Mouse (Mus musculus): ENCODE measurements around the gene Gm45062. TPM values are rescaled to one million over a fixed set of nuclear protein-coding genes. Genes with fewer than 3 reads are reported as not detected.

The Gm45062 gene
- polyA plus RNA-seq, 1 experiment: not detected

GRCm38 (mm10) chr6:8583892-8584291 lies 324.6 kb downstream of the Gm45062 start:
- TF ChIP-seq FLI1 (IDR thresholded peaks at IDR 0.05; ENCODE audit: low read length) (no peak), GATA1 (IDR thresholded peaks at IDR 0.05; ENCODE audit: borderline replicate concordance, low read length) (no peak)
- Histone ChIP-seq H3K9me3 (no peaks in the 10 kb centered on the region), H3K4me3 (replicated peaks) (no peak overlapping the region), H3K4me1 (no peaks in the 10 kb centered on the region), H3K36me3 (replicated peaks; ENCODE audit: low read length) (no peaks in the 10 kb centered on the region), H3K27me3 (replicated peaks) (no peaks in the 10 kb centered on the region)

- no peaks in the 10 kb centered on the region for H3K9me3 ChIP-seq
- TF ChIP-seq GATA1 (IDR thresholded peaks at IDR 0.05; ENCODE audit: borderline replicate concordance, low read length) (no peak), FLI1 (IDR thresholded peaks at IDR 0.05; ENCODE audit: low read length) (no peak)
Observed at GRCm38 (mm10) chr6:8591665-8592064, 332.4 kb downstream of the Gm45062 start.

GRCm38 (mm10) chr6:8617369-8617768 lies 358.1 kb downstream of the Gm45062 start:
- Histone ChIP-seq H3K9me3 (peaks cover 6% of the 10 kb centered on the region; the same call in 1 of the 2 replicates), H3K36me3 (replicated peaks; ENCODE audit: low read length) (peaks cover 2% of the 10 kb centered on the region), H3K4me3 (replicated peaks) (no peak overlapping the region), H3K4me1 (peaks cover 26% of the 10 kb centered on the region), H3K27me3 (replicated peaks) (no peaks in the 10 kb centered on the region)
- no peak for TF ChIP-seq FLI1 (IDR thresholded peaks at IDR 0.05; ENCODE audit: low read length)
- no peak for TF ChIP-seq GATA1 (IDR thresholded peaks at IDR 0.05; ENCODE audit: borderline replicate concordance, low read length)

More at GRCm38 (mm10) chr6:8591665-8592064, 332.4 kb downstream of the Gm45062 start:
- Histone ChIP-seq H3K36me3 (replicated peaks; ENCODE audit: low read length) (no peaks in the 10 kb centered on the region), H3K27me3 (replicated peaks) (no peaks in the 10 kb centered on the region), H3K4me3 (replicated peaks) (no peak overlapping the region), H3K4me1 (no peaks in the 10 kb centered on the region)

GRCm38 (mm10) chr6:8619582-8620350 lies 360.5 kb downstream of the Gm45062 start:
- H3K9me3 ChIP-seq: peaks cover 6% of the 10 kb centered on the region; the same call in 1 of the 2 replicates
- H3K36me3 ChIP-seq (replicated peaks; ENCODE audit: low read length): peaks cover 2% of the 10 kb centered on the region
- H3K27me3 ChIP-seq (replicated peaks): no peaks in the 10 kb centered on the region
- peaks cover 26% of the 10 kb centered on the region for H3K4me1 ChIP-seq
- TF ChIP-seq FLI1 (IDR thresholded peaks at IDR 0.05; ENCODE audit: low read length) (no peak), GATA1 (IDR thresholded peaks at IDR 0.05; ENCODE audit: borderline replicate concordance, low read length) (no peak)
- H3K4me3 ChIP-seq (replicated peaks): no peak overlapping the region

GRCm38 (mm10) chr6:8623045-8623444 lies 363.8 kb downstream of the Gm45062 start:
- H3K4me3 ChIP-seq (replicated peaks): no peak overlapping the region
- no peak for TF ChIP-seq FLI1 (IDR thresholded peaks at IDR 0.05; ENCODE audit: low read length)

GRCm38 (mm10) chr6:8628226-8628625 lies 369.0 kb downstream of the Gm45062 start:
- Histone ChIP-seq H3K36me3 (replicated peaks; ENCODE audit: low read length) (peaks cover 31% of the 10 kb centered on the region), H3K4me3 (replicated peaks) (no peak overlapping the region), H3K4me1 (peaks cover 22% of the 10 kb centered on the region), H3K27me3 (replicated peaks) (no peaks in the 10 kb centered on the region), H3K9me3 (no peaks in the 10 kb centered on the region)
- TF ChIP-seq GATA1 (IDR thresholded peaks at IDR 0.05; ENCODE audit: borderline replicate concordance, low read length): no peak
- TF ChIP-seq FLI1 (IDR thresholded peaks at IDR 0.05; ENCODE audit: low read length): no peak

More at GRCm38 (mm10) chr6:8623045-8623444, 363.8 kb downstream of the Gm45062 start:
- peaks cover 2% of the 10 kb centered on the region for H3K36me3 ChIP-seq (replicated peaks; ENCODE audit: low read length)
- H3K27me3 ChIP-seq (replicated peaks): no peaks in the 10 kb centered on the region
- peaks cover 26% of the 10 kb centered on the region for H3K4me1 ChIP-seq
- H3K9me3 ChIP-seq: peaks cover 6% of the 10 kb centered on the region; the same call in 1 of the 2 replicates

- Histone ChIP-seq H3K27me3 (replicated peaks) (no peaks in the 10 kb centered on the region), H3K4me1 (peaks cover 22% of the 10 kb centered on the region), H3K4me3 (replicated peaks) (no peak overlapping the region), H3K36me3 (replicated peaks; ENCODE audit: low read length) (peaks cover 31% of the 10 kb centered on the region), H3K9me3 (no peaks in the 10 kb centered on the region)
- TF ChIP-seq FLI1 (IDR thresholded peaks at IDR 0.05; ENCODE audit: low read length) (no peak), GATA1 (IDR thresholded peaks at IDR 0.05; ENCODE audit: borderline replicate concordance, low read length) (no peak)
Observed at GRCm38 (mm10) chr6:8628715-8629267, 369.5 kb downstream of the Gm45062 start.

- H3K36me3 ChIP-seq (replicated peaks; ENCODE audit: low read length): peaks cover 35% of the 10 kb centered on the region
- no peaks in the 10 kb centered on the region for H3K9me3 ChIP-seq
- peaks cover 22% of the 10 kb centered on the region for H3K4me1 ChIP-seq
- no peak overlapping the region for H3K4me3 ChIP-seq (replicated peaks)
- TF ChIP-seq GATA1 (IDR thresholded peaks at IDR 0.05; ENCODE audit: borderline replicate concordance, low read length) (no peak), FLI1 (IDR thresholded peaks at IDR 0.05; ENCODE audit: low read length) (no peak)
- no peaks in the 10 kb centered on the region for H3K27me3 ChIP-seq (replicated peaks)
Observed at GRCm38 (mm10) chr6:8630531-8630930, 371.3 kb downstream of the Gm45062 start.

- no peak overlapping the region for H3K4me3 ChIP-seq (replicated peaks)
- TF ChIP-seq GATA1 (IDR thresholded peaks at IDR 0.05; ENCODE audit: borderline replicate concordance, low read length): no peak
- TF ChIP-seq FLI1 (IDR thresholded peaks at IDR 0.05; ENCODE audit: low read length): no peak
- H3K9me3 ChIP-seq: no peaks in the 10 kb centered on the region
- peaks cover 22% of the 10 kb centered on the region for H3K4me1 ChIP-seq
- no peaks in the 10 kb centered on the region for H3K27me3 ChIP-seq (replicated peaks)
- peaks cover 37% of the 10 kb centered on the region for H3K36me3 ChIP-seq (replicated peaks; ENCODE audit: low read length)
Observed at GRCm38 (mm10) chr6:8631362-8631761, 372.1 kb downstream of the Gm45062 start.

- TF ChIP-seq GATA1 (IDR thresholded peaks at IDR 0.05; ENCODE audit: borderline replicate concordance, low read length): no peak
- TF ChIP-seq FLI1 (IDR thresholded peaks at IDR 0.05; ENCODE audit: low read length): no peak
- peaks cover 22% of the 10 kb centered on the region for H3K4me1 ChIP-seq
- H3K36me3 ChIP-seq (replicated peaks; ENCODE audit: low read length): peaks cover 42% of the 10 kb centered on the region
Observed at GRCm38 (mm10) chr6:8631986-8632632, 372.9 kb downstream of the Gm45062 start.

More at GRCm38 (mm10) chr6:8631986-8632632, 372.9 kb downstream of the Gm45062 start:
- Histone ChIP-seq H3K4me3 (replicated peaks) (no peak overlapping the region), H3K27me3 (replicated peaks) (no peaks in the 10 kb centered on the region), H3K9me3 (no peaks in the 10 kb centered on the region)

All from megakaryocyte, embryonic 14.5 days (primary cell).